Mouse (Mus musculus): ENCODE results near the gene Mrtfa. TPM values are rescaled to one million over a fixed set of nuclear protein-coding genes. Genes with fewer than 3 reads are reported as not detected.
A peak's percentile ranks its signal among the peaks of the same experiment; 100 is the strongest.

Gene Mrtfa
- polyA plus RNA-seq, 1 experiment from 2014 or later = 61.9 TPM

GRCm38 (mm10) chr15:81184913-81185312, 5.6 kb downstream of the Mrtfa start:
- Histone ChIP-seq H3K36me3 (ENCODE audit: inconsistent target) (no peaks in the 10 kb centered on the region), H3K79me2 (ENCODE audit: inconsistent target) (peaks cover 100% of the 10 kb centered on the region), H3K27ac (no peak overlapping the region), H3K4me3 (ENCODE audit: inconsistent target) (no peak overlapping the region)
- 50% methylated on average over 1 of the region's 1 CpGs for WGBS (ENCODE audit: missing documents)

GRCm38 (mm10) chr15:81181233-81181632, 9.3 kb downstream of the Mrtfa start:
- WGBS (ENCODE audit: missing documents) = 71% methylated on average over 2 of the region's 2 CpGs

GRCm38 (mm10) chr15:81179523-81179922, 11.0 kb downstream of the Mrtfa start:
- 96% methylated on average over 2 of the region's 2 CpGs for WGBS (ENCODE audit: missing documents)
- H3K4me3 ChIP-seq (ENCODE audit: inconsistent target) = no peak overlapping the region

More at GRCm38 (mm10) chr15:81181233-81181632, 9.3 kb downstream of the Mrtfa start:
- Histone ChIP-seq H3K79me2 (ENCODE audit: inconsistent target) (peaks cover 99% of the 10 kb centered on the region), H3K27ac (no peak overlapping the region), H3K36me3 (ENCODE audit: inconsistent target) (no peaks in the 10 kb centered on the region), H3K4me3 (ENCODE audit: inconsistent target) (no peak overlapping the region)

GRCm38 (mm10) chr15:81178703-81179102, 11.9 kb downstream of the Mrtfa start:
- peaks cover 99% of the 10 kb centered on the region for H3K79me2 ChIP-seq (ENCODE audit: inconsistent target)
- H3K27ac ChIP-seq = peak overlapping the region; percentile 89
- no peak overlapping the region for H3K4me3 ChIP-seq (ENCODE audit: inconsistent target)
- WGBS (ENCODE audit: missing documents) = 87% methylated on average over 11 of the region's 11 CpGs
- H3K36me3 ChIP-seq (ENCODE audit: inconsistent target) = no peaks in the 10 kb centered on the region

More at GRCm38 (mm10) chr15:81179523-81179922, 11.0 kb downstream of the Mrtfa start:
- peaks cover 99% of the 10 kb centered on the region for H3K79me2 ChIP-seq (ENCODE audit: inconsistent target)
- no peaks in the 10 kb centered on the region for H3K36me3 ChIP-seq (ENCODE audit: inconsistent target)
- peak overlapping the region; percentile 89; the same call in 1 of the 2 replicates for H3K27ac ChIP-seq

- 80% methylated on average over 7 of the region's 7 CpGs for WGBS (ENCODE audit: missing documents)
- Histone ChIP-seq H3K79me2 (ENCODE audit: inconsistent target) (peaks cover 99% of the 10 kb centered on the region), H3K36me3 (ENCODE audit: inconsistent target) (no peaks in the 10 kb centered on the region), H3K27ac (peak overlapping the region; percentile 89), H3K4me3 (ENCODE audit: inconsistent target) (no peak overlapping the region)
Observed at GRCm38 (mm10) chr15:81177860-81178259, 12.7 kb downstream of the Mrtfa start.

GRCm38 (mm10) chr15:81175633-81176032, 14.9 kb downstream of the Mrtfa start:
- Histone ChIP-seq H3K79me2 (ENCODE audit: inconsistent target) (peaks cover 99% of the 10 kb centered on the region), H3K36me3 (ENCODE audit: inconsistent target) (no peaks in the 10 kb centered on the region), H3K4me3 (ENCODE audit: inconsistent target) (no peak overlapping the region), H3K27ac (peak overlapping the region; percentile 89)
- WGBS (ENCODE audit: missing documents) = 93% methylated on average over 3 of the region's 3 CpGs

- no peak overlapping the region for H3K27ac ChIP-seq
- H3K79me2 ChIP-seq (ENCODE audit: inconsistent target) = peaks cover 100% of the 10 kb centered on the region
- no peaks in the 10 kb centered on the region for H3K36me3 ChIP-seq (ENCODE audit: inconsistent target)
- WGBS (ENCODE audit: missing documents) = 91% methylated on average over 8 of the region's 8 CpGs
- no peak overlapping the region for H3K4me3 ChIP-seq (ENCODE audit: inconsistent target)
Observed at GRCm38 (mm10) chr15:81172259-81172658, 18.3 kb downstream of the Mrtfa start.

- H3K36me3 ChIP-seq (ENCODE audit: inconsistent target) = no peaks in the 10 kb centered on the region
- H3K4me3 ChIP-seq (ENCODE audit: inconsistent target) = no peak overlapping the region
- WGBS (ENCODE audit: missing documents) = 96% methylated on average over 6 of the region's 6 CpGs
- peaks cover 100% of the 10 kb centered on the region for H3K79me2 ChIP-seq (ENCODE audit: inconsistent target)
- no peak overlapping the region for H3K27ac ChIP-seq
Observed at GRCm38 (mm10) chr15:81168735-81169134, 21.8 kb downstream of the Mrtfa start.

- no peak overlapping the region for H3K27ac ChIP-seq
- WGBS (ENCODE audit: missing documents) = 88% methylated on average over 10 of the region's 10 CpGs
- H3K79me2 ChIP-seq (ENCODE audit: inconsistent target) = peaks cover 100% of the 10 kb centered on the region
- H3K36me3 ChIP-seq (ENCODE audit: inconsistent target) = no peaks in the 10 kb centered on the region
- no peak overlapping the region for H3K4me3 ChIP-seq (ENCODE audit: inconsistent target)
Observed at GRCm38 (mm10) chr15:81167831-81168230, 22.7 kb downstream of the Mrtfa start.

- peaks cover 98% of the 10 kb centered on the region for H3K79me2 ChIP-seq (ENCODE audit: inconsistent target)
- 93% methylated on average over 5 of the region's 5 CpGs for WGBS (ENCODE audit: missing documents)
- no peak overlapping the region for H3K4me3 ChIP-seq (ENCODE audit: inconsistent target)
- H3K36me3 ChIP-seq (ENCODE audit: inconsistent target) = no peaks in the 10 kb centered on the region
- no peak overlapping the region for H3K27ac ChIP-seq
Observed at GRCm38 (mm10) chr15:81166291-81166690, 24.3 kb downstream of the Mrtfa start.

- WGBS (ENCODE audit: missing documents) = 94% methylated on average over 9 of the region's 9 CpGs
- Histone ChIP-seq H3K79me2 (ENCODE audit: inconsistent target) (peaks cover 98% of the 10 kb centered on the region), H3K4me3 (ENCODE audit: inconsistent target) (no peak overlapping the region), H3K36me3 (ENCODE audit: inconsistent target) (no peaks in the 10 kb centered on the region), H3K27ac (no peak overlapping the region)
Observed at GRCm38 (mm10) chr15:81164560-81165310, 25.8 kb downstream of the Mrtfa start.

- peaks cover 98% of the 10 kb centered on the region for H3K79me2 ChIP-seq (ENCODE audit: inconsistent target)
- H3K27ac ChIP-seq = no peak overlapping the region
- no peaks in the 10 kb centered on the region for H3K36me3 ChIP-seq (ENCODE audit: inconsistent target)
- no peak overlapping the region for H3K4me3 ChIP-seq (ENCODE audit: inconsistent target)
- WGBS (ENCODE audit: missing documents) = 79% methylated on average over 2 of the region's 3 CpGs
Observed at GRCm38 (mm10) chr15:81161571-81161970, 29.0 kb downstream of the Mrtfa start.

GRCm38 (mm10) chr15:81160677-81161076, 29.9 kb downstream of the Mrtfa start:
- H3K36me3 ChIP-seq (ENCODE audit: inconsistent target) = no peaks in the 10 kb centered on the region
- H3K79me2 ChIP-seq (ENCODE audit: inconsistent target) = peaks cover 98% of the 10 kb centered on the region
- H3K4me3 ChIP-seq (ENCODE audit: inconsistent target) = no peak overlapping the region
- H3K27ac ChIP-seq = no peak overlapping the region
- WGBS (ENCODE audit: missing documents) = 98% methylated on average over 4 of the region's 4 CpGs

- Histone ChIP-seq H3K36me3 (ENCODE audit: inconsistent target) (no peaks in the 10 kb centered on the region), H3K27ac (no peak overlapping the region), H3K4me3 (ENCODE audit: inconsistent target) (no peak overlapping the region), H3K79me2 (ENCODE audit: inconsistent target) (peaks cover 98% of the 10 kb centered on the region)
- 92% methylated on average over 7 of the region's 7 CpGs for WGBS (ENCODE audit: missing documents)
Observed at GRCm38 (mm10) chr15:81159212-81159611, 31.3 kb downstream of the Mrtfa start.

- Histone ChIP-seq H3K27ac (no peak overlapping the region), H3K36me3 (ENCODE audit: inconsistent target) (no peaks in the 10 kb centered on the region), H3K79me2 (ENCODE audit: inconsistent target) (peaks cover 98% of the 10 kb centered on the region), H3K4me3 (ENCODE audit: inconsistent target) (no peak overlapping the region)
- WGBS (ENCODE audit: missing documents) = 88% methylated on average over 7 of the region's 7 CpGs
Observed at GRCm38 (mm10) chr15:81158517-81159120, 31.9 kb downstream of the Mrtfa start.

Measured in macrophage (primary cell).